Mouse (Mus musculus) G1E (cell line): Measurements from ENCODE around the gene Abat. TPM values are rescaled to one million over a fixed set of nuclear protein-coding genes. Genes with fewer than 3 reads are reported as not detected.

ENCODE experiments used
- ATAC-seq: 2 replicates; pipeline ENCODE4 v1.8.0; 2016; ENCODE audit warnings: mild to moderate bottlenecking; ENCODE audit not compliant: insufficient number of reproducible peaks, poor library complexity, low FRiP score, severe bottlenecking; ENCODE audit errors: extremely low read depth
- DNase-seq: peaks from one replicate; pipeline ENCODE4 v3.0.0; 2012; ENCODE audit warnings: low spot score
- H3K27me3 ChIP-seq: 2 replicates; pipeline ENCODE4 v1.6.1; 2012; ENCODE audit warnings: mild to moderate bottlenecking, low read length, inconsistent platforms; ENCODE audit not compliant: insufficient read depth
- H3K36me3 ChIP-seq: replicated peaks from 2 replicates; pipeline ENCODE3; 2012; ENCODE audit warnings: mild to moderate bottlenecking, inconsistent platforms
- H3K4me1 ChIP-seq: 2 replicates; pipeline ENCODE4 v1.6.1; 2012; ENCODE audit warnings: low read depth, low read length, inconsistent platforms, mixed read lengths; ENCODE audit not compliant: insufficient read depth
- H3K4me3 ChIP-seq: 2 replicates; pipeline ENCODE4 v1.5.1; 2012; ENCODE audit warnings: low read depth, mild to moderate bottlenecking, inconsistent platforms, low read length, moderate library complexity, mixed read lengths
- H3K9me3 ChIP-seq: replicated peaks from 2 replicates; pipeline ENCODE4 v1.6.1; 2012; ENCODE audit warnings: inconsistent platforms
- CTCF ChIP-seq: IDR thresholded peaks from 2 replicates; pipeline ENCODE4 v1.5.1; 2012; ENCODE audit warnings: low read depth, low read length, inconsistent platforms, mixed read lengths
- GATA1 ChIP-seq: IDR thresholded peaks from 2 replicates; pipeline ENCODE4 v1.6.1; 2012; ENCODE audit warnings: borderline replicate concordance, low read length, inconsistent platforms, mixed read lengths
- GATA2 ChIP-seq: IDR thresholded peaks from 2 replicates; pipeline ENCODE4 v1.6.1; 2012; ENCODE audit warnings: low read depth, low read length, inconsistent platforms, borderline replicate concordance
- POLR2AphosphoS5 ChIP-seq: IDR thresholded peaks from 2 replicates; pipeline ENCODE4 v1.6.1; 2012; ENCODE audit warnings: low read depth, low read length, inconsistent platforms; ENCODE audit not compliant: insufficient replicate concordance
- TAL1 ChIP-seq: conservative IDR thresholded peaks from 2 replicates; pipeline ENCODE4 v1.6.1; 2012; ENCODE audit warnings: low read depth, low read length, inconsistent platforms, mixed read lengths
- polyA plus RNA-seq: library from polyadenylated mRNA; stranded (reverse); fragments of >175 nt; gene quantifications from 2 replicates; pipeline ENCODE4 v1.2.3, GENCODE M21; 2012
- total RNA-seq, 2 experiments: library from RNA; stranded (forward) in 1 of 2; stranded (reverse) in 1 of 2; fragments of 200-1000 nt in 1 of 2; fragments of >200 nt in 1 of 2; fragmentation: Nextera tagmentation in 1 of 2; gene quantifications; 2 replicates each; pipeline ENCODE4 v1.2.3; 2014 to 2017

Abat gene
- total and polyA plus RNA-seq, 3 experiments = 0.11 TPM; not detected in 2

- Histone ChIP-seq H3K36me3 (peaks cover 96% of the 10 kb centered on the region), H3K4me1 (peaks cover 35% of the 10 kb centered on the region), H3K27me3 (no peaks in the 10 kb centered on the region), H3K9me3 (no peaks in the 10 kb centered on the region), H3K4me3 (no peak overlapping the region)
- DNase-seq (no peak), ATAC-seq (no peak)
- TF ChIP-seq GATA2 (no peak), POLR2AphosphoS5 (peak; percentile 27; the same call in 1 of the 2 replicates)
Observed at GRCm38 (mm10) chr16:8658764-8659163, 145.5 kb downstream of the Abat start.

- no peak for ATAC-seq
- DNase-seq = no peak
- peaks cover 47% of the 10 kb centered on the region for H3K4me1 ChIP-seq
Observed at GRCm38 (mm10) chr16:8663022-8663421, 149.8 kb downstream of the Abat start.

GRCm38 (mm10) chr16:8663606-8664539, 150.6 kb downstream of the Abat start:
- Histone ChIP-seq H3K27me3 (no peaks in the 10 kb centered on the region), H3K4me1 (peaks cover 51% of the 10 kb centered on the region), H3K9me3 (no peaks in the 10 kb centered on the region), H3K36me3 (peaks cover 90% of the 10 kb centered on the region), H3K4me3 (no peak overlapping the region)
- ATAC-seq (no peak), DNase-seq (no peak)
- no peak for TF ChIP-seq POLR2AphosphoS5
- TF ChIP-seq TAL1 = no peak

More at GRCm38 (mm10) chr16:8663022-8663421, 149.8 kb downstream of the Abat start:
- no peak overlapping the region for H3K4me3 ChIP-seq
- H3K36me3 ChIP-seq = peaks cover 91% of the 10 kb centered on the region
- no peaks in the 10 kb centered on the region for H3K9me3 ChIP-seq
- no peaks in the 10 kb centered on the region for H3K27me3 ChIP-seq
- TF ChIP-seq CTCF (no peak), TAL1 (no peak), POLR2AphosphoS5 (no peak), GATA1 (no peak), GATA2 (no peak)

GRCm38 (mm10) chr16:8665367-8665766, 152.1 kb downstream of the Abat start:
- Histone ChIP-seq H3K9me3 (no peaks in the 10 kb centered on the region), H3K4me3 (no peak overlapping the region), H3K4me1 (peaks cover 56% of the 10 kb centered on the region), H3K36me3 (peaks cover 88% of the 10 kb centered on the region), H3K27me3 (no peaks in the 10 kb centered on the region)
- no peak for TF ChIP-seq GATA1
- TF ChIP-seq GATA2 = no peak
- TF ChIP-seq POLR2AphosphoS5 = no peak
- TF ChIP-seq CTCF = no peak
- TF ChIP-seq TAL1 = no peak
- ATAC-seq (no peak), DNase-seq (no peak)

GRCm38 (mm10) chr16:8666452-8666851, 153.2 kb downstream of the Abat start:
- DNase-seq = peak; percentile 53
- ATAC-seq = peak; percentile 46
- Histone ChIP-seq H3K9me3 (no peaks in the 10 kb centered on the region), H3K27me3 (no peaks in the 10 kb centered on the region), H3K36me3 (peaks cover 82% of the 10 kb centered on the region), H3K4me1 (peaks cover 57% of the 10 kb centered on the region), H3K4me3 (no peak overlapping the region)
- TF ChIP-seq CTCF (no peak), GATA2 (no peak), TAL1 (no peak), GATA1 (no peak), POLR2AphosphoS5 (no peak)

GRCm38 (mm10) chr16:8667261-8667660, 154.0 kb downstream of the Abat start:
- TF ChIP-seq TAL1 (no peak), GATA1 (no peak)
- DNase-seq (no peak), ATAC-seq (no peak)
- H3K27me3 ChIP-seq = no peaks in the 10 kb centered on the region
- no peaks in the 10 kb centered on the region for H3K9me3 ChIP-seq
- H3K4me3 ChIP-seq = no peak overlapping the region
- H3K4me1 ChIP-seq = peaks cover 63% of the 10 kb centered on the region
- H3K36me3 ChIP-seq = peaks cover 74% of the 10 kb centered on the region

- ATAC-seq (no peak), DNase-seq (no peak)
- peaks cover 68% of the 10 kb centered on the region for H3K36me3 ChIP-seq
- no peaks in the 10 kb centered on the region for H3K27me3 ChIP-seq
- H3K9me3 ChIP-seq = no peaks in the 10 kb centered on the region
- TF ChIP-seq GATA1 (no peak), GATA2 (no peak), CTCF (no peak), TAL1 (no peak), POLR2AphosphoS5 (no peak)
- peaks cover 67% of the 10 kb centered on the region for H3K4me1 ChIP-seq
- no peak overlapping the region; the same call in 1 of the 2 replicates for H3K4me3 ChIP-seq
Observed at GRCm38 (mm10) chr16:8667814-8668213, 154.6 kb downstream of the Abat start.
